Mouse (Mus musculus): ENCODE results near the gene Tnpo3.
"Not testable (repeated sequence)": the region's sequence is repeated elsewhere in the genome, so short reads cannot be mapped to it uniquely, and the experiment has no call there.

Gene Tnpo3

DNA sequence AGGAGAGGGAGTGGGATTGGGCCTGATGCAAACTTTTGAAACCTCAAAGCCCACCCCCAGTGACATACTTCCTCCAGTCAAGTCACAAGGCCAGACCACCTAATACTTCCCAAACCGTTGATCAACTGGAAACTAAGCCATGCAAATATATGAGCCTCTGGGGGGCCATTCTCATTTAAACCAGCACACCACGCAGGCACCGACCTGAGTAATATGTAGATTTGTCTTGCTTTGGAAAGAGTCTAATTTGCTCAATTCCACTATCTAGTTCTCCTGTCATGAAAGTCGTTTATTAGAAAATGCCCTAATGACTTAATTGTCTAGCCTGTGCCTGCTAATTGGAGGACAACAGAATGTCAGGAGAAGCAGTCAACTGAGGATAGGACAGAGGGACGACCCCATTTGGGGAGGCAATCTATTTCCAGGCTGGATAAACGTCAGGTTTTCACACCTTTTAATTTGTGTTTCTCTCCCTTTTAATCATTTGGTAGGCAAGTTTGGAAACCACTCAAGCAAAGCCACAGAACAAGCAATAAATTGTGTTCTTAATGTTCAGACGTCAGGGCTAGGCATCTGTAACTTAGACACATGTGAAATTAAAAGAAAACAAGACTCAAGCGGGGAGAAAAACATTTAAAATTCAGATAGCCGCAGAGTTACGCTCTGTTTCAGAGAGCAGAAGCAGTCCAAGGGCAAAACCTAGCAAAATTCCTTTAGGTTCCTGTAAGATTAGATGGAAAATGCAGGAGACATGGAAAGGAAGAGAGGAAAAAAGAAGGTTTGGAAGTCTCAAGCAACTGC is 22.3 kb upstream of the Tnpo3 start:
- peak; percentile 8 for DNase-seq (ENCODE audit: low read depth, low spot score)
- no peaks in the 10 kb centered on the region for H3K27me3 ChIP-seq (ENCODE audit: control insufficient read depth, insufficient read depth, low read length, poor library complexity, severe bottlenecking)
- H3K36me3 ChIP-seq (ENCODE audit: control insufficient read depth, insufficient read depth, low read length, poor library complexity, severe bottlenecking) = no peaks in the 10 kb centered on the region

DNA sequence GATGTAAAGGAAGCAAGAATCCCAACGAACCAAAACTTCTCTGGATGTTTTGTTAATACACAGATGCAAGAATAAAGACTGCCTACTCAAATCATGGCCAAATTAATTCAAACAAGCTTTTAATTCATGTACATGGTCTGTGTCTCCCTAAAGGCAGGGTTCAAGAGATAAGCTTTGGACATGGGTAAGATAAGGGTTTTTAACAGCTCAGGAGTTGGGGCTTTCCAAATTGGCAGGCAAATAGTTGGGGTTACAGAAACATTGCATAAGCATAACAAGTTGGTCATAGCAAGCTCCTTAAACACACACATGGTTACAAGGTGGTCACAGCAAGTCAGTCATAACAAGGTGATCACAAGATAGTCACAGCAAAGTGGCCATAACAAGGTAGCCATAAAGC is 20.5 kb upstream of the Tnpo3 start:
- H3K27me3 ChIP-seq (ENCODE audit: control insufficient read depth, insufficient read depth, low read length, poor library complexity, severe bottlenecking) = no peaks in the 10 kb centered on the region
- no peak for DNase-seq (ENCODE audit: low read depth, low spot score)
- no peaks in the 10 kb centered on the region for H3K36me3 ChIP-seq (ENCODE audit: control insufficient read depth, insufficient read depth, low read length, poor library complexity, severe bottlenecking)

DNA sequence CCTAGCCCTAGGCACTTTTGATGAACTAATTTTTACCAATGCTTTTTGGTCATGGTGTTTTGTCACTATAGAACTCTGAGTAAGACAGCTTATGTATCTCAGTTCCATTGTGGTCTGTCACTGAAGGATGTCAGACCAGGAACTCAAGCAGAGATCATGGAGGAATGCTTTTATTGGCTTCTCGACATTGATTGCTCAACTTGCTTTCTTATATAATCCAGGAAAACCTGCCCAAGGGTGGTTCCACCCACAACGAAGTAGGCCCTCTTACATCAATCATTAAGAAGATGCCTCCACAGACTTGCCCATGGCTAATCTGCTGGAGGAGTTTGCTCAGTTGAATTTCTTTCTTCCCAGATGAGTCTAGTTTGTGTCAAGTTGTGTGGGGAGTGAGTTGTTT is 18.1 kb upstream of the Tnpo3 start:
- no peak for DNase-seq (ENCODE audit: low read depth, low spot score)
- no peaks in the 10 kb centered on the region for H3K27me3 ChIP-seq (ENCODE audit: control insufficient read depth, insufficient read depth, low read length, poor library complexity, severe bottlenecking)
- no peaks in the 10 kb centered on the region for H3K36me3 ChIP-seq (ENCODE audit: control insufficient read depth, insufficient read depth, low read length, poor library complexity, severe bottlenecking)

DNA sequence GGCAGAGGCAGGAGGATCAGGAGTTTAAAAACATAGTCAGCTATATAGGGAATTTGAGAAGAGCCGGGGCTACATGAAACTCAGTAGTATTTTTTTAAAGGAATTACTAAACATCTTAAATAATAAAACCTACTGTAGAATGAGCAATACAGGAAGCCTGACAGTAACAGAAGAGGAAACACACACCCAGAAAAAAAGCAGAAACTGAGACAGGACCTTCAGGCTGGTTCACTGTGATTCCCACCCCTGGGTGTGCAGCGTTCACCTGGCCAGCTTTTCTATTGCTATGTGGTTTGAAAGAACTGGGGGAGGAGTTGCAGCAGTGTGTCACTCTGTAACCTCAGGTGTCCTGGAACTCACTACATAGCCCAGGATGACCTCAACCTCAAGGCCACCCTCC is 14.2 kb upstream of the Tnpo3 start:
- Histone ChIP-seq H3K27me3 (ENCODE audit: control insufficient read depth, insufficient read depth, low read length, poor library complexity, severe bottlenecking) (no peaks in the 10 kb centered on the region), H3K36me3 (ENCODE audit: control insufficient read depth, insufficient read depth, low read length, poor library complexity, severe bottlenecking) (no peaks in the 10 kb centered on the region)
- no peak for DNase-seq (ENCODE audit: low read depth, low spot score)

GRCm38 (mm10) chr6:29622273-29622672 is 12.6 kb upstream of the Tnpo3 start:
- Histone ChIP-seq H3K27me3 (ENCODE audit: control insufficient read depth, insufficient read depth, low read length, poor library complexity, severe bottlenecking) (no peaks in the 10 kb centered on the region), H3K36me3 (ENCODE audit: control insufficient read depth, insufficient read depth, low read length, poor library complexity, severe bottlenecking) (no peaks in the 10 kb centered on the region)
- DNase-seq (ENCODE audit: low read depth, low spot score) = no peak

DNA sequence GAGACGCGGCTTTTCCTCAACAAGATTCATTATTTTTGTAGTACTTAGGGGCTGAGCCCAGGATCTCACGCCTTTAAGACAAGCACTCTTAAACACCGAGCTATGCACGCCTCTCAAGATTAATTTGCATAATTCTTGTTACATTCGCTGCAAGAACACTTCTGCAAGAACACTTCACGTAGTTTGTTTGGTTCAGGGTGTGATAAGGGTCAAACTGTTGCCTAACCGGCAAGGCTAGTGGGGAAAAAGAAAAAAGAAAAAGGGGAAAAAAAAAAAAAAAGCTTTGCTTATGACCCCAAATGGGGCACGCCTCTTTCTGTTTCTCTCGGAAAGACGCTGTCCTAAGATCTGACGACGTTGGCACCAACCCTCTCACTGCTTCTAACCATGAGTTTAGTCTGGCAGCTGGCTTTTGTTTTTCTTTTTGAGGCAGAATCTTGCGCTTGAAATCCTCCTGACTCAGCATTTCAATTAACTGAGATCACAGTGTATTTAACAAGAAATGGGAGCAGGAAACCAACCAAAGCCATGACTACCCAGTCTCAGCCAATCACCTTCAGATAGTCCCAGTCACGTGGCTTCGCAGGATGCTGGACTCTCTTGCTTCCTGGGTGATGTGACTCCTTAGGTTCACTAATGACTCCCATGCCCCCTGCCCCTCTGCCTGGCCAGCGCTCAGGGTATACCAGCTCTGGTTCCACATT is 11.3 kb upstream of the Tnpo3 start:
- no peak for DNase-seq (ENCODE audit: low read depth, low spot score)
- H3K27me3 ChIP-seq (ENCODE audit: control insufficient read depth, insufficient read depth, low read length, poor library complexity, severe bottlenecking) = no peaks in the 10 kb centered on the region
- no peaks in the 10 kb centered on the region for H3K36me3 ChIP-seq (ENCODE audit: control insufficient read depth, insufficient read depth, low read length, poor library complexity, severe bottlenecking)

DNA sequence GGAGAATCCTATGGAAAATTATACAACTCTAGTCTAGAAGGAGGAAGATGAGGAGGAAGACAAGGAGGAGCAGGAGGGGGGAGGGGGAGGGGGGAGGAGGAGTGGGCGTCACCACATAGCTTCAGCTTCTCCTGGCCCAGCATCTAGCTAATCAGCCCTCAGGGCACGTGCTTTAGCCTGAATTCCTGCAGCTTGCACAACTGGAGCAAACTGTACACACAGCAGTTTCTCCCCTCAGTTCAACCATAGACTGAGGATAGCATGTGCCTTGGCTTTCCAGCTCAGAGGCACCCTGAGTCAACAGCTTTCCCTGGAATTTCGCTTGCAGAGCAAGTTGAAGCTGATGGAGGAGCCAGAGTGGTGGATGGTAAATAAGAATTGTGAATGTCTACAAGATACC is 10.5 kb upstream of the Tnpo3 start:
- no peaks in the 10 kb centered on the region for H3K36me3 ChIP-seq (ENCODE audit: control insufficient read depth, insufficient read depth, low read length, poor library complexity, severe bottlenecking)

GRCm38 (mm10) chr6:29610020-29610640 is 443 bp upstream of the Tnpo3 start:
- not testable (repeated sequence) for H3K27me3 ChIP-seq (ENCODE audit: control insufficient read depth, insufficient read depth, low read length, poor library complexity, severe bottlenecking); H3K36me3 ChIP-seq (ENCODE audit: control insufficient read depth, insufficient read depth, low read length, poor library complexity, severe bottlenecking); DNase-seq (ENCODE audit: low read depth, low spot score)

More for the DNA sequence above, 10.5 kb upstream of the Tnpo3 start:
- no peak for DNase-seq (ENCODE audit: low read depth, low spot score)
- no peaks in the 10 kb centered on the region for H3K27me3 ChIP-seq (ENCODE audit: control insufficient read depth, insufficient read depth, low read length, poor library complexity, severe bottlenecking)

- peak; percentile 6 for DNase-seq (ENCODE audit: low read depth, low spot score)
- Histone ChIP-seq H3K27me3 (ENCODE audit: control insufficient read depth, insufficient read depth, low read length, poor library complexity, severe bottlenecking) (no peaks in the 10 kb centered on the region), H3K36me3 (ENCODE audit: control insufficient read depth, insufficient read depth, low read length, poor library complexity, severe bottlenecking) (no peaks in the 10 kb centered on the region)
These were observed 9.5 kb downstream of the Tnpo3 start for GRCm38 (mm10) chr6:29600188-29600587.

DNA sequence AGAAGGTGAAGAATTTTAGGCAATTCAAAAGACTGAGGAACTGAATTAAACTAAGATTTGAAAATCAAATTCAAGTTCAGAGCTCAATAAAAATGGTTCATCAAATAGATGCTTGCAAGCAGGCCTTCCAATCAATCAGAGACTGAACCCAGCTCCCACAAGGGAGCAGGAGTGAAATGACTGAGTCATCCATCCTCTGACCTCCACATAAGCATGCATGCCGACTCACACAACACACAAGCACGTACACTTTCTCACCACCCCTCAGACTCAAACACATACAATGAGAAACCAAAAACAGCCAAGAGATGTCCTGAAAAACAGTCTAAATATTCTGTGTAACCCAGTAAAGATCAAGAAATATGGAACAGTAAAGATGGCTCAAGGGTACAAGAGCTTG is 14.0 kb downstream of the Tnpo3 start:
- H3K36me3 ChIP-seq (ENCODE audit: control insufficient read depth, insufficient read depth, low read length, poor library complexity, severe bottlenecking) = no peaks in the 10 kb centered on the region
- no peak for DNase-seq (ENCODE audit: low read depth, low spot score)
- no peaks in the 10 kb centered on the region for H3K27me3 ChIP-seq (ENCODE audit: control insufficient read depth, insufficient read depth, low read length, poor library complexity, severe bottlenecking)

DNA sequence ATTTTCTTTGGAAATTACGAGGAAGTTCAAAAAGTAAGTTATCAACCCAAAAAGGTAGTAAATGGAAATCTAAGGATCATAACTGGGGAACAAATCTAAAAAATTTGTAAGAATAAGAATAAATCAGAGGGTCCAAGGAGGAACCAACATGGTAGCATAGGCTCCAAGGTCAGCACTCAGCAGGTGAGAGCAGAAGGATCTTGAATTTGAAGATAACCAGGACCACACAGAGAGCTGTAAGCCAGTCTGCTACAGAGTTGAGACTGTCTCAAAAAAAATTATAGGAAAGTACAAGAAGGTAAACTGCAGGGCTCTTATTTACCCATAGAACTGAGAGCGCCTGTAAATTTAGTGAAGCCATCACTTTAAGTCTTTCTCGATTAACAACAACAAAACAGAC is 28.5 kb downstream of the Tnpo3 start:
- Histone ChIP-seq H3K36me3 (ENCODE audit: control insufficient read depth, insufficient read depth, low read length, poor library complexity, severe bottlenecking) (peaks cover 17% of the 10 kb centered on the region), H3K27me3 (ENCODE audit: control insufficient read depth, insufficient read depth, low read length, poor library complexity, severe bottlenecking) (no peaks in the 10 kb centered on the region)
- DNase-seq (ENCODE audit: low read depth, low spot score) = no peak

GRCm38 (mm10) chr6:29580770-29581169 is 28.9 kb downstream of the Tnpo3 start:
- H3K36me3 ChIP-seq (ENCODE audit: control insufficient read depth, insufficient read depth, low read length, poor library complexity, severe bottlenecking) = peaks cover 17% of the 10 kb centered on the region
- DNase-seq (ENCODE audit: low read depth, low spot score) = no peak
- no peaks in the 10 kb centered on the region for H3K27me3 ChIP-seq (ENCODE audit: control insufficient read depth, insufficient read depth, low read length, poor library complexity, severe bottlenecking)

GRCm38 (mm10) chr6:29576388-29576787 is 33.3 kb downstream of the Tnpo3 start:
- not testable (repeated sequence) for H3K27me3 ChIP-seq (ENCODE audit: control insufficient read depth, insufficient read depth, low read length, poor library complexity, severe bottlenecking)
- H3K36me3 ChIP-seq (ENCODE audit: control insufficient read depth, insufficient read depth, low read length, poor library complexity, severe bottlenecking) = peaks cover 26% of the 10 kb centered on the region
- peak; percentile 20 for DNase-seq (ENCODE audit: low read depth, low spot score)

GRCm38 (mm10) chr6:29557112-29557511 is 52.6 kb downstream of the Tnpo3 start:
- DNase-seq (ENCODE audit: low read depth, low spot score) = peak; percentile 28
- H3K36me3 ChIP-seq (ENCODE audit: control insufficient read depth, insufficient read depth, low read length, poor library complexity, severe bottlenecking) = peaks cover 18% of the 10 kb centered on the region; the same call in 1 of the 2 replicates
- H3K27me3 ChIP-seq (ENCODE audit: control insufficient read depth, insufficient read depth, low read length, poor library complexity, severe bottlenecking) = no peaks in the 10 kb centered on the region

- no peaks in the 10 kb centered on the region for H3K27me3 ChIP-seq (ENCODE audit: control insufficient read depth, insufficient read depth, low read length, poor library complexity, severe bottlenecking)
- peaks cover 18% of the 10 kb centered on the region; the same call in 1 of the 2 replicates for H3K36me3 ChIP-seq (ENCODE audit: control insufficient read depth, insufficient read depth, low read length, poor library complexity, severe bottlenecking)
- no peak for DNase-seq (ENCODE audit: low read depth, low spot score)
These were observed 57.2 kb downstream of the Tnpo3 start for GRCm38 (mm10) chr6:29552526-29552925.

Measured in splenic B cell, adult 2 months (primary cell).